Mouse (Mus musculus): ENCODE measurements around the gene Fam57b. TPM values are rescaled to one million over a fixed set of nuclear protein-coding genes. Genes with fewer than 3 reads are reported as not detected.

Gene Fam57b
- 0.13 and 0.19 TPM in 2 replicates for polyA plus RNA-seq (2015; fragmentation: Nextera tagmentation; extraction: Ambion mirVana)

DNA sequence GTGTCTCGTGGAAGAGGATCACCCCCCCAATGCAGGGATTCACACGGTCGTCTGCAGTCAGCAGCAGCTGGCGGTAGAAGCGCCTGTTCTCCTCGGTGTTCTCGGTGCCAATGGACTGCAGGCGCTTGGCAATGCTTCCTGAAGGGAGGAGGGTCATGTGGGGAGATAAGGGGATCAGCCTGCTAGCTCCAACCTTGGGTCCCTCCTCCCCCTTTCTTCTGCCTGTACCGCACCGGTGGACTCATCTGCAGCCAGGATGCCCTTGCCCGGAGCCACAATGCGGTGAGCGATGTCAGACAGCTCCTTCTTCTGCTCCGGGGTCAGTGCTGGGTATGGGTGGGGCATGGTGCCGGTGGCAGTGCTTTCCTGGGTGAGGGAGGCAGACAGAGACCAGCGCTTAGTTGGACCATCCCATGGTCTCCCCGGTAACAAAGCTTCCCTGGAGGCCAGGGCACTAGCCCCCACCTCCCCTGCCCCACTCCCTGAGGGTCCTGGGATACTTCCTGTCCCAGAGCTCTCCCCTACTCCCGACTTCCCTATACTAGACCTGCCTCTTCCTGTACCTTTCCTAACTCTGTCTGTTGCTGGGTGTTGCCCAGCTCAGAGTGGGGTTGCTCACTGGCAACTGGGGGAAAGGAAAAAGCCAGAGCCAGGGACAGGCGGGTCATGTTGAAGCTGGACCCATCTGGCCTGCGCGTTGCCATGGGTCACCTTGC, at the start of gene Fam57b:
TSS of gene Fam57b (plus strand) at position 258 of the 716 bp plus-strand sequence.
- H3K4me1 ChIP-seq (ENCODE audit: insufficient read depth, low read depth, low read length): peaks cover 12% of the 10 kb centered on the region; the same call in 1 of the 2 replicates
- peak within 1 kb of the TSS; percentile 76 for H3K4me3 ChIP-seq (ENCODE audit: low read depth, low read length)
- H3K36me3 ChIP-seq (ENCODE audit: insufficient read depth, low read length): peaks cover 19% of the 10 kb centered on the region; the same call in 1 of the 2 replicates
- H3K9me3 ChIP-seq (ENCODE audit: low read length): no peaks in the 10 kb centered on the region
- H3K9ac ChIP-seq (replicated peaks; ENCODE audit: low read depth): peak within 1 kb of the TSS; percentile 71
- no peaks in the 10 kb centered on the region for H3K27me3 ChIP-seq (replicated peaks; ENCODE audit: insufficient read depth, low read length)
- peak within 1 kb of the TSS; percentile 77 for H3K4me2 ChIP-seq (replicated peaks; ENCODE audit: low read depth, low read length)
- no peak for ATAC-seq
- WGBS: 19% methylated on average over 21 of the region's 21 CpGs
- H3K27ac ChIP-seq (ENCODE audit: low read length): peak within 1 kb of the TSS; percentile 90
- TF ChIP-seq EP300 (IDR thresholded peaks at IDR 0.05) (no peak), CTCF (IDR thresholded peaks at IDR 0.05) (no peak)
- DNase-seq (ENCODE audit: low spot score): peak; percentile 66

DNA sequence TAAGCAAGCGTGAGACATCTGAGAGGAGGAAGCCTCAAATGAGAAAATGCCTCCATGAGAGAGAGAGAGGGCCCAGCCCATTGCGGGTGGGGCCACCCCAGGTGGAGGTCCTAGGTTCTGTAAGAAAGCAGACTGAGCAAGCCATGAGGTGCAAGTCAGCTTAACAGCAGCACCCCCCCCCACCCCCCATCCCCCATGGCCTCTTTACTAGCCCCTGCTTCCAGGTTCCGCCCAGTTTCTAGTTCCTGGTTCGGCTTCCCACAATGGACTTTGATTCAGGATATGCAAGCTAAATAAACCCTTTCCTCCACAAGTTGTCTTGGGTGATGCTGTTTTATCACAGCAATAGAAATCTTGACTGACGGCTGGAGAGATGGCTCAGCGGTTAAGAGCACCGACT, 48.6 kb upstream of the Fam57b start:
- ATAC-seq: no peak
- TF ChIP-seq CTCF (IDR thresholded peaks at IDR 0.05) (no peak), EP300 (IDR thresholded peaks at IDR 0.05) (no peak)
- H3K36me3 ChIP-seq (ENCODE audit: insufficient read depth, low read length): no peaks in the 10 kb centered on the region
- H3K27me3 ChIP-seq (replicated peaks; ENCODE audit: insufficient read depth, low read length): no peaks in the 10 kb centered on the region
- WGBS: 54% methylated on average over 7 of the region's 7 CpGs
- H3K27ac ChIP-seq (ENCODE audit: low read length): no peak overlapping the region
- no peaks in the 10 kb centered on the region for H3K4me1 ChIP-seq (ENCODE audit: insufficient read depth, low read depth, low read length)
- H3K4me3 ChIP-seq (ENCODE audit: low read depth, low read length): no peak overlapping the region
- H3K9ac ChIP-seq (replicated peaks; ENCODE audit: low read depth): no peak overlapping the region
- DNase-seq (ENCODE audit: low spot score): no peak
- no peak overlapping the region for H3K4me2 ChIP-seq (replicated peaks; ENCODE audit: low read depth, low read length)
- H3K9me3 ChIP-seq (ENCODE audit: low read length): no peaks in the 10 kb centered on the region

DNA sequence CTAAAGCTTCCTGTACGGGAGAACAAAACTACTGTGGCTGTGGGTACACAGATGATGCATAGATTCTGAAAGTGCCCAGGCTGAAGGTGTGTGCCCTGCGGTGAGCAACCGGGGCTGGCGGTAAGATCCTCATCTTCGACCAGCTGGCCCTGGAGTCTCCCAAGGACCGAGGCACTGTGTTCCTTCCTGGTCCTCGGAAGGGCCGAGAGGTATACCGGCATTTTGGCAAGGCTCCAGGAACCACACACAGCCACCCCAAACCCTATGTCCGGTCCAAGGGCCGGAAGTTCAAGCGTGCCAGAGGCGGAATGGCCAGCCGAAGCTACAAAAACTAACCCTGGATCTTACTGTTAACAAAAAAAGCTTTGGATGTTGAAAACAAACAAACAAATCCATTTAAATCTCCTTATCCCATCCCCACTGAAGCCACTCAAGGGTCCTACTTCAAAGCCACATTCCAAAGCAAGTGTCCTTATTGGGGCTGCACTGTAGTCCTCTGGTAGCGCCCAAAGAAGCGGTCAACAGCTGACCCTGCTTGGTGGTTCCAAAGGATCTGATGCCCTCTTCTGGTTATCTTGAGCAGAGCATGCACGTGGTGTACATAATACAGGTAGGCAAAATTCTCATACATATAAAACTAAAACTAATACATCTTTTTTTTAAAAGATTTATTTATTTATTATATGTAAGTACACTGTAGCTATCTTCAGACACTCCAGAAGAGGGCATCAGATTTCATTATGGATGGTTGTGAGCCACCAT, 47.7 kb upstream of the Fam57b start:
- DNase-seq (ENCODE audit: low spot score) (no peak), ATAC-seq (no peak)
- peak; percentile 30; the same call in 1 of the 2 replicates for TF ChIP-seq CTCF (IDR thresholded peaks at IDR 0.05)
- no peak for TF ChIP-seq EP300 (IDR thresholded peaks at IDR 0.05)
- Histone ChIP-seq H3K4me1 (ENCODE audit: insufficient read depth, low read depth, low read length) (no peaks in the 10 kb centered on the region), H3K36me3 (ENCODE audit: insufficient read depth, low read length) (no peaks in the 10 kb centered on the region), H3K4me2 (replicated peaks; ENCODE audit: low read depth, low read length) (no peak overlapping the region), H3K27ac (ENCODE audit: low read length) (no peak overlapping the region), H3K4me3 (ENCODE audit: low read depth, low read length) (no peak overlapping the region), H3K9me3 (ENCODE audit: low read length) (no peaks in the 10 kb centered on the region), H3K9ac (replicated peaks; ENCODE audit: low read depth) (no peak overlapping the region), H3K27me3 (replicated peaks; ENCODE audit: insufficient read depth, low read length) (no peaks in the 10 kb centered on the region)
- WGBS: 78% methylated on average over 17 of the region's 17 CpGs

DNA sequence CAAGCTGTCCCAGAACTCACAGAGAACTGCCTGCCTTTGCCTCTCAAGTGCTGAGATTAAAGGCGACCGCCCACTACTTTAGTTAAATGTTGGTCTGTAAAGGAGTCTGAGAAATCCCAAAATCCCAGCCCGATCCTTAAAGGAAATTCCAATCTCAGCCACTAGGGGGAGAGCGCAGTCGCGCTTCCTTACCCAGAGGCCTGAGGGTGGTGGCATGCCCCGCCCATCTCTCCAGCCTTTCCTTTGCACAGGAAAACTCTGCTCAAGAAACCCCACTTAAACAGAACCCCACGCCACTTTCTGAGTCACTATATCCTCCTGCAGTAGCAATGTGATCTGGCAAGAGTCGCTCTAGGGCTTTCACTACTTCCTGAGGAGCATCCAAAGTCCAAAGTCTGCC, 42.6 kb upstream of the Fam57b start:
- H3K27ac ChIP-seq (ENCODE audit: low read length): peak overlapping the region; percentile 4; the same call in 1 of the 2 replicates
- TF ChIP-seq CTCF (IDR thresholded peaks at IDR 0.05) (peak; percentile 91), EP300 (IDR thresholded peaks at IDR 0.05) (no peak)
- no peak overlapping the region for H3K9ac ChIP-seq (replicated peaks; ENCODE audit: low read depth)
- no peaks in the 10 kb centered on the region for H3K27me3 ChIP-seq (replicated peaks; ENCODE audit: insufficient read depth, low read length)
- no peaks in the 10 kb centered on the region for H3K36me3 ChIP-seq (ENCODE audit: insufficient read depth, low read length)
- no peak overlapping the region for H3K4me3 ChIP-seq (ENCODE audit: low read depth, low read length)
- ATAC-seq (peak; percentile 75), DNase-seq (ENCODE audit: low spot score) (peak; percentile 93)
- no peaks in the 10 kb centered on the region for H3K9me3 ChIP-seq (ENCODE audit: low read length)
- H3K4me2 ChIP-seq (replicated peaks; ENCODE audit: low read depth, low read length): peak overlapping the region; percentile 23; the same call in 1 of the 2 replicates
- no peaks in the 10 kb centered on the region for H3K4me1 ChIP-seq (ENCODE audit: insufficient read depth, low read depth, low read length)
- under 1% methylated on average over 9 of the region's 9 CpGs for WGBS

DNA sequence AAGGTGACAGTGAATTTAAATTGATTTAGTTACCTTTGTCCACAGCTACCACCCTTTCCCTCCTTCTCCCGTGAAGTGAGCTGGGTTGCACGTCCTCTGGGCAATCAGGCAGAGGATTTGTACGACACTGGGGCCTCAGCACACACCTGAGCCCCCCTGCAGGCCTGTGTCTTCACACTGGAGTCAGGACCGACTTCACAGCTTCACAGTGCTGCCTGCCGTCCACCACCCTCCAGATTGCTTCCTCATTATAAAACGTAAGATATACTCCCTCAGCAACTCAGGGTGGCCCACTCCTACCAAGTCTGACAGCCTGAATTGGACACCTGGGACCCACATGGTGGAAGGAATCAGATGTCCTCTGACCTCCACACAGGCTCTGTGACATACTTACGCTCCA, 38.9 kb upstream of the Fam57b start:
- Histone ChIP-seq H3K4me3 (ENCODE audit: low read depth, low read length) (no peak overlapping the region), H3K36me3 (ENCODE audit: insufficient read depth, low read length) (peaks cover 14% of the 10 kb centered on the region; the same call in 1 of the 2 replicates), H3K27me3 (replicated peaks; ENCODE audit: insufficient read depth, low read length) (no peaks in the 10 kb centered on the region), H3K9ac (replicated peaks; ENCODE audit: low read depth) (no peak overlapping the region), H3K27ac (ENCODE audit: low read length) (no peak overlapping the region), H3K4me1 (ENCODE audit: insufficient read depth, low read depth, low read length) (peaks cover 19% of the 10 kb centered on the region), H3K9me3 (ENCODE audit: low read length) (no peaks in the 10 kb centered on the region), H3K4me2 (replicated peaks; ENCODE audit: low read depth, low read length) (no peak overlapping the region)
- ATAC-seq (no peak), DNase-seq (ENCODE audit: low spot score) (peak; percentile 3)
- WGBS: 68% methylated on average over 7 of the region's 7 CpGs
- TF ChIP-seq CTCF (IDR thresholded peaks at IDR 0.05) (no peak), EP300 (IDR thresholded peaks at IDR 0.05) (no peak)

DNA sequence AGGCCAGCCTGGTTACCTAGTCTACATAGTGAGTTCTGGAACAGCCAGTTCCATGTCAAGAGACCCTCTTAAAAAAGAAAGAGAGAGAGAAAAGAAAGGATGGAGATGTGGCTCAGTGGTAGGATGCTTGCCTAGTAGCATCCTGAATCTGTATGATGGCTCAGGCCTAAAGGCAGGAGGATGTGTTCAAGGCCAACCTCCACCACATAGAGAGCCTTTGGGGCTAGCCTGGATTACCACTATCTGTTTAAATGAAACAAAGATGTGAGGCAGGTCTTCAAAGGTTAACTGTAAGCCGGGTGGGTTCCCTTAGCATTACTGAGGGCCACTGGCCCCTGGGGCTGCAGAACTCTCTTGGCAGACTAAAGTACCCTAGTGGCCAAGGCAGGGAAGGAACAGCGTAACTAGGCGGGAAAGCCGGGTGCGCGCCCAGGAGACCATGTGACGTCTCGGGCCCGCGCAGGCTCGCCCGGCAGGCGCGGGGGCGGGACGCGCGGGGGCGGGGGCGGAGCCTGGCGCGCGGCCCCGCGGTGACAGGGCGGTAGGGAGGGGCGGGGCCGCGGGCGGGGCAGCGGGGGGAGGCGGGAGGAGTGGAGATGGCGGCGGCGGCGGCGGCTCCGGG, 38.3 kb upstream of the Fam57b start, which contains the start of gene Mapk3:
TSS of gene Mapk3 (plus strand) at position 552 of the 622 bp plus-strand sequence.
- peak; percentile 97 for DNase-seq (ENCODE audit: low spot score)
- Histone ChIP-seq H3K9ac (replicated peaks; ENCODE audit: low read depth) (peak within 1 kb of the TSS; percentile 89), H3K9me3 (ENCODE audit: low read length) (no peaks in the 10 kb centered on the region), H3K4me1 (ENCODE audit: insufficient read depth, low read depth, low read length) (peaks cover 19% of the 10 kb centered on the region), H3K4me2 (replicated peaks; ENCODE audit: low read depth, low read length) (peak within 1 kb of the TSS; percentile 92), H3K27ac (ENCODE audit: low read length) (peak within 1 kb of the TSS; percentile 98), H3K27me3 (replicated peaks; ENCODE audit: insufficient read depth, low read length) (no peaks in the 10 kb centered on the region), H3K36me3 (ENCODE audit: insufficient read depth, low read length) (peaks cover 21% of the 10 kb centered on the region; the same call in 1 of the 2 replicates), H3K4me3 (ENCODE audit: low read depth, low read length) (peak within 1 kb of the TSS; percentile 93)
- 1% methylated on average over 25 of the region's 38 CpGs for WGBS
- no peak for TF ChIP-seq EP300 (IDR thresholded peaks at IDR 0.05)
- TF ChIP-seq CTCF (IDR thresholded peaks at IDR 0.05): peak; percentile 80
- peak; percentile 61 for ATAC-seq

Data from lung, postnatal 0 days (tissue).